Mouse (Mus musculus) CH12.LX (cell line): Measurements from ENCODE around the gene Fhl2.

Experiments used
- CTCF ChIP-seq, 2 experiments: IDR thresholded peaks in 1 of 2; conservative IDR thresholded peaks in 1 of 2; 2 replicates each; pipeline ENCODE4 v1.5.1; 2011 to 2012; ENCODE audit warnings: low read depth in 2 of 2, low read length in 2 of 2, improper control_type of control experiment in 1 of 2, inconsistent platforms in 1 of 2, mild to moderate bottlenecking in 1 of 2, moderate library complexity in 1 of 2
- GABPA ChIP-seq: IDR thresholded peaks from 2 replicates; pipeline ENCODE4 v1.6.1; 2012; ENCODE audit warnings: low read depth, low read length, improper control_type of control experiment, inconsistent platforms; ENCODE audit not compliant: insufficient replicate concordance
- HCFC1 ChIP-seq: IDR thresholded peaks from 2 replicates; pipeline ENCODE4 v1.6.1; 2012; ENCODE audit warnings: low read depth, mild to moderate bottlenecking, inconsistent platforms, low read length, improper control_type of control experiment
- JUN ChIP-seq: IDR thresholded peaks from 2 replicates; pipeline ENCODE4 v1.6.1; 2011; ENCODE audit warnings: low read depth, mild to moderate bottlenecking, low read length, improper control_type of control experiment, moderate library complexity; ENCODE audit not compliant: insufficient read depth
- MAZ ChIP-seq: IDR thresholded peaks from 2 replicates; pipeline ENCODE4 v1.6.1; 2012; ENCODE audit warnings: low read depth, mild to moderate bottlenecking, inconsistent platforms, low read length, improper control_type of control experiment, moderate library complexity
- MXI1 ChIP-seq: IDR thresholded peaks from 2 replicates; pipeline ENCODE4 v1.6.1; 2011; ENCODE audit warnings: mild to moderate bottlenecking, low read depth, low read length, improper control_type of control experiment
- NRF1 ChIP-seq: IDR thresholded peaks from 2 replicates; pipeline ENCODE4 v1.6.1; 2014; ENCODE audit warnings: low read depth, mild to moderate bottlenecking, inconsistent platforms, low read length, improper control_type of control experiment, moderate library complexity
- TCF12 ChIP-seq: IDR thresholded peaks from 2 replicates; pipeline ENCODE4 v1.6.1; 2014; ENCODE audit warnings: low read depth, mild to moderate bottlenecking, inconsistent platforms, low read length, improper control_type of control experiment

- TF ChIP-seq GABPA (no peak), HCFC1 (no peak), TCF12 (no peak), CTCF (conservative IDR thresholded peaks at IDR 0.05 in 1 of 2, IDR thresholded peaks at IDR 0.05 in 1 of 2; ENCODE audit: low read depth in 2 of 2, low read length in 2 of 2) (no peak), NRF1 (no peak), JUN (no peak), MXI1 (no peak), MAZ (no peak)
Measured at GRCm38 (mm10) chr1:43130219-43130981, 66.4 kb downstream of the Fhl2 start.
